Mouse (Mus musculus): ENCODE measurements around the gene Abcg8.

- TF ChIP-seq EP300 (IDR thresholded peaks at IDR 0.05; ENCODE audit: low read depth) (no peak), CTCF (IDR thresholded peaks at IDR 0.05; ENCODE audit: low read depth) (no peak)
Observed at GRCm38 (mm10) chr17:84725163-84725562, 49.1 kb downstream of the Abcg8 start.
